Mouse (Mus musculus): ENCODE results near the gene Lcn12. TPM values are rescaled to one million over a fixed set of nuclear protein-coding genes. Genes with fewer than 3 reads are reported as not detected.

Lcn12 gene
- polyA plus RNA-seq, 1 experiment, result not detected

- TF ChIP-seq POLR2A (IDR thresholded peaks at IDR 0.05; ENCODE audit: insufficient read length, low read depth), result no peak
- TF ChIP-seq POLR2AphosphoS2 (IDR thresholded peaks at IDR 0.05; ENCODE audit: insufficient read length, low read depth), result no peak
- no peak for TF ChIP-seq MAX (IDR thresholded peaks at IDR 0.05; ENCODE audit: low read depth)
- TF ChIP-seq CEBPB (IDR thresholded peaks at IDR 0.05; ENCODE audit: insufficient read depth, poor library complexity, severe bottlenecking), result no peak
- no peak for TF ChIP-seq REST (IDR thresholded peaks at IDR 0.05; ENCODE audit: insufficient read depth, insufficient read length)
- TF ChIP-seq TCF12 (IDR thresholded peaks at IDR 0.05; ENCODE audit: insufficient read depth, poor library complexity, severe bottlenecking), result no peak
- TF ChIP-seq TCF3 (IDR thresholded peaks at IDR 0.05; ENCODE audit: insufficient read length, low read depth), result no peak
- TF ChIP-seq SRF (IDR thresholded peaks at IDR 0.05; ENCODE audit: control insufficient read depth, insufficient read length, low read depth), result no peak
- no peak for TF ChIP-seq MYOD1 (IDR thresholded peaks at IDR 0.05; ENCODE audit: control insufficient read depth in 1 of 3, insufficient read length in 2 of 3, low read depth in 2 of 3)
- TF ChIP-seq E2F4 (IDR thresholded peaks at IDR 0.05; ENCODE audit: insufficient read depth), result no peak
- no peak for TF ChIP-seq USF1 (IDR thresholded peaks at IDR 0.05; ENCODE audit: low read depth)
- TF ChIP-seq MYOG (IDR thresholded peaks at IDR 0.05; ENCODE audit: control insufficient read depth in 1 of 3, insufficient read depth in 1 of 3, insufficient read length in 2 of 3, low read depth in 2 of 3), result no peak
- H3K4me2 ChIP-seq (ENCODE audit: low read depth), result no peak overlapping the region
- H3K27me3 ChIP-seq (ENCODE audit: control insufficient read depth, insufficient read depth, insufficient read length), result no peaks in the 10 kb centered on the region
- no peaks in the 10 kb centered on the region for H3K36me3 ChIP-seq (ENCODE audit: control insufficient read depth, insufficient read depth)
- H3K4me3 ChIP-seq, result no peak overlapping the region
- H3ac ChIP-seq (ENCODE audit: control insufficient read depth, insufficient read length), result no peak overlapping the region
- no peaks in the 10 kb centered on the region for H3K79me2 ChIP-seq (ENCODE audit: control insufficient read depth, insufficient read depth)
Measured at GRCm38 (mm10) chr2:25467606-25468303, 26.0 kb downstream of the Lcn12 start.

- Histone ChIP-seq H3ac (ENCODE audit: control insufficient read depth, insufficient read length) (no peak overlapping the region), H3K27me3 (ENCODE audit: control insufficient read depth, insufficient read depth, insufficient read length) (no peaks in the 10 kb centered on the region), H3K36me3 (ENCODE audit: control insufficient read depth, insufficient read depth) (no peaks in the 10 kb centered on the region), H3K4me3 (no peak overlapping the region), H3K4me2 (ENCODE audit: low read depth) (no peak overlapping the region), H3K79me2 (ENCODE audit: control insufficient read depth, insufficient read depth) (no peaks in the 10 kb centered on the region)
- TF ChIP-seq USF1 (IDR thresholded peaks at IDR 0.05; ENCODE audit: low read depth) (peak; percentile 51), CEBPB (IDR thresholded peaks at IDR 0.05; ENCODE audit: insufficient read depth, poor library complexity, severe bottlenecking) (no peak)
Measured at GRCm38 (mm10) chr2:25465816-25466635, 27.7 kb downstream of the Lcn12 start.

- TF ChIP-seq POLR2A (IDR thresholded peaks at IDR 0.05; ENCODE audit: insufficient read length, low read depth) (no peak), MAX (IDR thresholded peaks at IDR 0.05; ENCODE audit: low read depth) (no peak), SRF (IDR thresholded peaks at IDR 0.05; ENCODE audit: control insufficient read depth, insufficient read length, low read depth) (no peak), CEBPB (IDR thresholded peaks at IDR 0.05; ENCODE audit: insufficient read depth, poor library complexity, severe bottlenecking) (no peak), E2F4 (IDR thresholded peaks at IDR 0.05; ENCODE audit: insufficient read depth) (no peak), TCF12 (IDR thresholded peaks at IDR 0.05; ENCODE audit: insufficient read depth, poor library complexity, severe bottlenecking) (no peak)
Measured at GRCm38 (mm10) chr2:25465256-25465655, 28.5 kb downstream of the Lcn12 start.

GRCm38 (mm10) chr2:25463630-25464029 is 30.1 kb downstream of the Lcn12 start:
- H3K4me3 ChIP-seq, result no peak overlapping the region
- H3K79me2 ChIP-seq (ENCODE audit: control insufficient read depth, insufficient read depth), result no peaks in the 10 kb centered on the region
- H3ac ChIP-seq (ENCODE audit: control insufficient read depth, insufficient read length), result no peak overlapping the region
- H3K36me3 ChIP-seq (ENCODE audit: control insufficient read depth, insufficient read depth), result no peaks in the 10 kb centered on the region
- TF ChIP-seq CEBPB (IDR thresholded peaks at IDR 0.05; ENCODE audit: insufficient read depth, poor library complexity, severe bottlenecking), result no peak
- TF ChIP-seq REST (IDR thresholded peaks at IDR 0.05; ENCODE audit: insufficient read depth, insufficient read length), result no peak
- TF ChIP-seq MYOG (IDR thresholded peaks at IDR 0.05; ENCODE audit: control insufficient read depth in 1 of 3, insufficient read depth in 1 of 3, insufficient read length in 2 of 3, low read depth in 2 of 3), result no peak
- TF ChIP-seq E2F4 (IDR thresholded peaks at IDR 0.05; ENCODE audit: insufficient read depth), result no peak
- TF ChIP-seq USF1 (IDR thresholded peaks at IDR 0.05; ENCODE audit: low read depth), result no peak
- no peak for TF ChIP-seq POLR2AphosphoS2 (IDR thresholded peaks at IDR 0.05; ENCODE audit: insufficient read length, low read depth)
- no peak for TF ChIP-seq POLR2A (IDR thresholded peaks at IDR 0.05; ENCODE audit: insufficient read length, low read depth)
- H3K27me3 ChIP-seq (ENCODE audit: control insufficient read depth, insufficient read depth, insufficient read length), result no peaks in the 10 kb centered on the region
- no peak overlapping the region for H3K4me2 ChIP-seq (ENCODE audit: low read depth)

More at GRCm38 (mm10) chr2:25465256-25465655, 28.5 kb downstream of the Lcn12 start:
- H3K4me2 ChIP-seq (ENCODE audit: low read depth), result no peak overlapping the region
- no peaks in the 10 kb centered on the region for H3K79me2 ChIP-seq (ENCODE audit: control insufficient read depth, insufficient read depth)
- no peaks in the 10 kb centered on the region for H3K27me3 ChIP-seq (ENCODE audit: control insufficient read depth, insufficient read depth, insufficient read length)
- no peak overlapping the region for H3K4me3 ChIP-seq
- H3K36me3 ChIP-seq (ENCODE audit: control insufficient read depth, insufficient read depth), result no peaks in the 10 kb centered on the region
- no peak overlapping the region for H3ac ChIP-seq (ENCODE audit: control insufficient read depth, insufficient read length)

GRCm38 (mm10) chr2:25461407-25461806 is 32.3 kb downstream of the Lcn12 start:
- no peaks in the 10 kb centered on the region for H3K79me2 ChIP-seq (ENCODE audit: control insufficient read depth, insufficient read depth)
- no peaks in the 10 kb centered on the region for H3K36me3 ChIP-seq (ENCODE audit: control insufficient read depth, insufficient read depth)
- H3ac ChIP-seq (ENCODE audit: control insufficient read depth, insufficient read length), result no peak overlapping the region
- peak overlapping the region; percentile 69 for H3K4me3 ChIP-seq
- no peaks in the 10 kb centered on the region for H3K27me3 ChIP-seq (ENCODE audit: control insufficient read depth, insufficient read depth, insufficient read length)
- peak overlapping the region; percentile 85 for H3K4me2 ChIP-seq (ENCODE audit: low read depth)
- no peak for TF ChIP-seq POLR2AphosphoS2 (IDR thresholded peaks at IDR 0.05; ENCODE audit: insufficient read length, low read depth)
- TF ChIP-seq USF1 (IDR thresholded peaks at IDR 0.05; ENCODE audit: low read depth), result no peak
- no peak for TF ChIP-seq CEBPB (IDR thresholded peaks at IDR 0.05; ENCODE audit: insufficient read depth, poor library complexity, severe bottlenecking)
- no peak for TF ChIP-seq MAX (IDR thresholded peaks at IDR 0.05; ENCODE audit: low read depth)
- no peak for TF ChIP-seq MYOD1 (IDR thresholded peaks at IDR 0.05; ENCODE audit: control insufficient read depth in 1 of 3, insufficient read length in 2 of 3, low read depth in 2 of 3)
- no peak for TF ChIP-seq TCF3 (IDR thresholded peaks at IDR 0.05; ENCODE audit: insufficient read length, low read depth)

Data from myocyte (in vitro differentiated cells).